Mouse (Mus musculus): ENCODE results near the gene Acsbg1.

GRCm38 (mm10) chr9:54641548-54641947 is 20.1 kb downstream of the Acsbg1 start:
- TF ChIP-seq CTCF (IDR thresholded peaks at IDR 0.05; ENCODE audit: low read depth) (no peak), EP300 (IDR thresholded peaks at IDR 0.05; ENCODE audit: low read depth) (no peak)

Measured in heart, postnatal 0 days (tissue).